Mouse (Mus musculus) lung, adult 2 months (tissue): ENCODE data around the gene Pip4p1.

Experiments
- CTCF ChIP-seq: fragments of 200-500 bp; IDR thresholded peaks from 2 replicates; pipeline ENCODE4 v1.5.1; 2011; ENCODE audit warnings: mild to moderate bottlenecking, low read length, control low read depth; ENCODE audit not compliant: insufficient read depth
- POLR2A ChIP-seq: fragments of 200-500 bp; IDR thresholded peaks from 2 replicates; pipeline ENCODE4 v1.6.1; 2011; ENCODE audit warnings: low read depth, mild to moderate bottlenecking, control low read depth, low read length, borderline replicate concordance; ENCODE audit errors: extremely low read depth

DNA sequence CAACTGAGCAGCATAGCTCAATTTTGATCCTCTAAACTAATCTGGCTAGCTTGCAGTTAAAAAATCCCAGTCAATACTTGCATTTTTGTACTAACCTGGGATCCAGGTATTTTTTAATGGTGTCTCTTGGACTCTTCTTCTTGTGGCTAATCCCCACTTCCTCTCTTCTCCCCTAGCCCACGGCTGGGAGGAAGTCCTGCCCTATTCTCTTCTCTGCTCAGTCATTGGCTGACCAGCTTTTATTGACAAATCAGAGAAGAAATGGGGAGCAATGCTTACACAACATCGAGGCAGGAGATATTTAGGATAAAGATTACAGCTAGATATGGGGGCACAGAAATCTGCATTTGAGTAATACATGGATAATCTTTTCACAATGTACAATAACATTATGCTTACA lies 8.3 kb upstream of the Pip4p1 start:
- TF ChIP-seq CTCF (no peak), POLR2A (no peak)
